Mouse (Mus musculus): ENCODE measurements around the gene Fam131c. TPM values are rescaled to one million over a fixed set of nuclear protein-coding genes. Genes with fewer than 3 reads are reported as not detected.

Gene Fam131c
- polyA plus RNA-seq, 1 experiment from 2014 or later: 40.1 TPM

GRCm38 (mm10) chr4:141334695-141335094 lies 33.3 kb upstream of the Fam131c start:
- Histone ChIP-seq H3K4me3 (replicated peaks; ENCODE audit: low read length) (no peak overlapping the region), H3K27ac (peak overlapping the region; percentile 63), H3K4me1 (replicated peaks; ENCODE audit: control insufficient read depth, insufficient read depth, low read length) (peaks cover 14% of the 10 kb centered on the region; the same call in 1 of the 2 replicates), H3K36me3 (replicated peaks; ENCODE audit: control insufficient read depth, insufficient read depth) (no peaks in the 10 kb centered on the region), H3K9me3 (ENCODE audit: control insufficient read depth, low read length) (no peaks in the 10 kb centered on the region), H3K4me2 (replicated peaks) (no peak overlapping the region), H3K27me3 (ENCODE audit: control insufficient read depth, insufficient read depth, low read length) (no peaks in the 10 kb centered on the region), H3K9ac (no peak overlapping the region)
- 50% methylated on average over 5 of the region's 5 CpGs for WGBS
- no peak for DNase-seq (ENCODE audit: low spot score)
- ATAC-seq (ENCODE audit: low FRiP score): no peak

GRCm38 (mm10) chr4:141335263-141335796 lies 32.7 kb upstream of the Fam131c start:
- DNase-seq (ENCODE audit: low spot score) (peak; percentile 39), ATAC-seq (ENCODE audit: low FRiP score) (peak; percentile 85)
- H3K27ac ChIP-seq: peak overlapping the region; percentile 74
- no peak overlapping the region for H3K4me2 ChIP-seq (replicated peaks)
- H3K4me1 ChIP-seq (replicated peaks; ENCODE audit: control insufficient read depth, insufficient read depth, low read length): peaks cover 14% of the 10 kb centered on the region; the same call in 1 of the 2 replicates
- H3K27me3 ChIP-seq (ENCODE audit: control insufficient read depth, insufficient read depth, low read length): no peaks in the 10 kb centered on the region
- H3K9ac ChIP-seq: no peak overlapping the region
- H3K9me3 ChIP-seq (ENCODE audit: control insufficient read depth, low read length): no peaks in the 10 kb centered on the region
- no peak overlapping the region for H3K4me3 ChIP-seq (replicated peaks; ENCODE audit: low read length)
- no peaks in the 10 kb centered on the region for H3K36me3 ChIP-seq (replicated peaks; ENCODE audit: control insufficient read depth, insufficient read depth)
- WGBS: 12% methylated on average over 3 of the region's 3 CpGs

- Histone ChIP-seq H3K4me2 (replicated peaks) (no peak overlapping the region), H3K4me1 (replicated peaks; ENCODE audit: control insufficient read depth, insufficient read depth, low read length) (peaks cover 14% of the 10 kb centered on the region; the same call in 1 of the 2 replicates), H3K36me3 (replicated peaks; ENCODE audit: control insufficient read depth, insufficient read depth) (no peaks in the 10 kb centered on the region), H3K27ac (peak overlapping the region; percentile 74), H3K9me3 (ENCODE audit: control insufficient read depth, low read length) (no peaks in the 10 kb centered on the region), H3K4me3 (replicated peaks; ENCODE audit: low read length) (no peak overlapping the region), H3K27me3 (ENCODE audit: control insufficient read depth, insufficient read depth, low read length) (no peaks in the 10 kb centered on the region), H3K9ac (no peak overlapping the region)
- 50% methylated on average over 6 of the region's 6 CpGs for WGBS
- ATAC-seq (ENCODE audit: low FRiP score) (no peak), DNase-seq (ENCODE audit: low spot score) (no peak)
These were observed 31.8 kb upstream of the Fam131c start for GRCm38 (mm10) chr4:141336196-141336595.

DNA sequence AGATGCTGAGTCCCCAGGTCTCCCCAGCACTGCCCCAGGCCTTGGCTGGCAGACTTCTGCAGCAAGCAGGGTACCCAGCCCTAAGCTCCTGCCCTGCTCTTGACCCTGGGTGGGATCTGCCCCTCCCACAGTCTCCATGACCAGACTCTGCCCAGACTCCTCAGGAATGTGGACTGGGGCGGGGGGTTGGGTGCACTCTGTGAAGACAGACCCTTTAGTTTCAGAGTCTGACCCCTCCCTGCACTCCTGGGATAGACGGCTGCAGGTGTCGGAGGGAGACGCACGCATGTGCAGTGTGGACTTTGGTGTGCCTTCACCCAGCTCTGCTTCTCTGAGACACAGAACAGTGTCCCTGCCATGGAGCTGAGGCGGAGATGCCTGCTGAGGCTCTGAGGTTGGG lies 30.0 kb upstream of the Fam131c start:
- no peaks in the 10 kb centered on the region for H3K27me3 ChIP-seq (ENCODE audit: control insufficient read depth, insufficient read depth, low read length)
- H3K4me1 ChIP-seq (replicated peaks; ENCODE audit: control insufficient read depth, insufficient read depth, low read length): peaks cover 14% of the 10 kb centered on the region; the same call in 1 of the 2 replicates
- H3K9ac ChIP-seq: no peak overlapping the region
- no peak overlapping the region for H3K4me3 ChIP-seq (replicated peaks; ENCODE audit: low read length)
- 27% methylated on average over 6 of the region's 6 CpGs for WGBS
- no peak overlapping the region for H3K27ac ChIP-seq
- H3K9me3 ChIP-seq (ENCODE audit: control insufficient read depth, low read length): no peaks in the 10 kb centered on the region
- no peak overlapping the region for H3K4me2 ChIP-seq (replicated peaks)
- DNase-seq (ENCODE audit: low spot score): no peak
- no peaks in the 10 kb centered on the region for H3K36me3 ChIP-seq (replicated peaks; ENCODE audit: control insufficient read depth, insufficient read depth)
- ATAC-seq (ENCODE audit: low FRiP score): no peak

GRCm38 (mm10) chr4:141338853-141339252 lies 29.2 kb upstream of the Fam131c start:
- ATAC-seq (ENCODE audit: low FRiP score): no peak
- Histone ChIP-seq H3K9me3 (ENCODE audit: control insufficient read depth, low read length) (no peaks in the 10 kb centered on the region), H3K27ac (no peak overlapping the region), H3K36me3 (replicated peaks; ENCODE audit: control insufficient read depth, insufficient read depth) (no peaks in the 10 kb centered on the region), H3K9ac (no peak overlapping the region), H3K4me1 (replicated peaks; ENCODE audit: control insufficient read depth, insufficient read depth, low read length) (peaks cover 14% of the 10 kb centered on the region; the same call in 1 of the 2 replicates), H3K27me3 (ENCODE audit: control insufficient read depth, insufficient read depth, low read length) (no peaks in the 10 kb centered on the region), H3K4me3 (replicated peaks; ENCODE audit: low read length) (no peak overlapping the region), H3K4me2 (replicated peaks) (no peak overlapping the region)
- no peak for DNase-seq (ENCODE audit: low spot score)
- WGBS: 13% methylated on average over 1 of the region's 1 CpGs

GRCm38 (mm10) chr4:141341477-141341876 lies 26.5 kb upstream of the Fam131c start:
- no peak for ATAC-seq (ENCODE audit: low FRiP score)
- Histone ChIP-seq H3K4me1 (replicated peaks; ENCODE audit: control insufficient read depth, insufficient read depth, low read length) (peaks cover 4% of the 10 kb centered on the region; the same call in 1 of the 2 replicates), H3K9ac (no peak overlapping the region), H3K36me3 (replicated peaks; ENCODE audit: control insufficient read depth, insufficient read depth) (no peaks in the 10 kb centered on the region), H3K9me3 (ENCODE audit: control insufficient read depth, low read length) (no peaks in the 10 kb centered on the region), H3K4me3 (replicated peaks; ENCODE audit: low read length) (no peak overlapping the region), H3K27me3 (ENCODE audit: control insufficient read depth, insufficient read depth, low read length) (no peaks in the 10 kb centered on the region), H3K4me2 (replicated peaks) (no peak overlapping the region), H3K27ac (no peak overlapping the region)
- WGBS: 68% methylated on average over 7 of the region's 7 CpGs
- no peak for DNase-seq (ENCODE audit: low spot score)

- Histone ChIP-seq H3K27me3 (ENCODE audit: control insufficient read depth, insufficient read depth, low read length) (no peaks in the 10 kb centered on the region), H3K27ac (no peak overlapping the region), H3K4me3 (replicated peaks; ENCODE audit: low read length) (no peak overlapping the region), H3K36me3 (replicated peaks; ENCODE audit: control insufficient read depth, insufficient read depth) (no peaks in the 10 kb centered on the region), H3K4me2 (replicated peaks) (no peak overlapping the region), H3K9ac (no peak overlapping the region), H3K9me3 (ENCODE audit: control insufficient read depth, low read length) (no peaks in the 10 kb centered on the region), H3K4me1 (replicated peaks; ENCODE audit: control insufficient read depth, insufficient read depth, low read length) (peaks cover 3% of the 10 kb centered on the region; the same call in 1 of the 2 replicates)
- WGBS: 59% methylated on average over 7 of the region's 7 CpGs
- DNase-seq (ENCODE audit: low spot score): no peak
- ATAC-seq (ENCODE audit: low FRiP score): no peak
These were observed 24.5 kb upstream of the Fam131c start for GRCm38 (mm10) chr4:141343515-141343914.

GRCm38 (mm10) chr4:141345219-141345618 lies 22.8 kb upstream of the Fam131c start:
- H3K9ac ChIP-seq: no peak overlapping the region
- no peak overlapping the region for H3K4me3 ChIP-seq (replicated peaks; ENCODE audit: low read length)
- H3K4me2 ChIP-seq (replicated peaks): no peak overlapping the region
- H3K36me3 ChIP-seq (replicated peaks; ENCODE audit: control insufficient read depth, insufficient read depth): no peaks in the 10 kb centered on the region
- no peaks in the 10 kb centered on the region for H3K9me3 ChIP-seq (ENCODE audit: control insufficient read depth, low read length)
- DNase-seq (ENCODE audit: low spot score) (no peak), ATAC-seq (ENCODE audit: low FRiP score) (no peak)
- no peaks in the 10 kb centered on the region for H3K27me3 ChIP-seq (ENCODE audit: control insufficient read depth, insufficient read depth, low read length)
- no peaks in the 10 kb centered on the region for H3K4me1 ChIP-seq (replicated peaks; ENCODE audit: control insufficient read depth, insufficient read depth, low read length)
- H3K27ac ChIP-seq: no peak overlapping the region
- WGBS: 92% methylated on average over 12 of the region's 12 CpGs

DNA sequence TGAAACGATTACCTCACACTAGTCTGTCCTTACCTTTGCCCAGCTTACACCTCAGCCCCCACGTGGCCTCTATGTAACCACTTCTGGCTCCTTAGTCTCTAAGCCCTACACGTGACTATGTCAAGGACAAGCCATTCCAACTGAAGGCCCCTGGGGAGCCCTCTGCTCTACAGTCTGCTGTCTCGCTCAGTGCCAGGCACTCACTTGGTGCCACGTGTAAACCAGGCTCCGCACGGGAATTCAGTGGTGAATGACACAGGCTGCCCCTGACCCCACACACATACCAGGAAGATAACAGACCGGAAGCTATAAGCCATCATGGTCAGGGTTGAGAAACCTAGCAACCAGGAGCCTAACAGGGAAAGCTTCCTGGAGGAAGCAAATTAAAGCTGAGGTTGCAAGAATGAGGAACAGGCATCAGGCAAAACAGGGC lies 20.6 kb upstream of the Fam131c start:
- DNase-seq (ENCODE audit: low spot score) (no peak), ATAC-seq (ENCODE audit: low FRiP score) (no peak)
- Histone ChIP-seq H3K36me3 (replicated peaks; ENCODE audit: control insufficient read depth, insufficient read depth) (no peaks in the 10 kb centered on the region), H3K27me3 (ENCODE audit: control insufficient read depth, insufficient read depth, low read length) (no peaks in the 10 kb centered on the region), H3K9ac (no peak overlapping the region), H3K4me2 (replicated peaks) (no peak overlapping the region), H3K4me1 (replicated peaks; ENCODE audit: control insufficient read depth, insufficient read depth, low read length) (no peaks in the 10 kb centered on the region), H3K4me3 (replicated peaks; ENCODE audit: low read length) (no peak overlapping the region), H3K9me3 (ENCODE audit: control insufficient read depth, low read length) (no peaks in the 10 kb centered on the region), H3K27ac (no peak overlapping the region)
- 65% methylated on average over 8 of the region's 8 CpGs for WGBS

DNA sequence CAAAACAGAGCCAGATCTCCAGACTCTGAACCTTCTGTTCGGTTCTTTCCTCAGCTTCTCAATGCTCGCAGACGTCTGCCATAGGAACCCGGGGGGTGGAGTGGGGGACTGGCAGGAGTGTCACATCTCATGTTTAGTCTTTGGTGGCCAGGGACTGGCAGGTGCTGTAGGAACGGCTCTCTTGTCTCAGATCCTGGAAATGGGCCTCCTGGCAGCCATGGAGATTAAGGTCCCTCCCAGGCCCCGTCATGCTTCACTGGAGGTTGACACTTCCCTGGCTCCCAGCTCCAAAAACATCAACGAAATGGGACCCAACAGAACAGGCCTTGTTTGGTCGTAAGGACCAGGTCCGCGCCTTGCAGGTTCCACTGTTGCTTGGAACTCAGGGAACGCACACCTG lies 19.4 kb upstream of the Fam131c start:
- H3K27ac ChIP-seq: no peak overlapping the region
- ATAC-seq (ENCODE audit: low FRiP score) (no peak), DNase-seq (ENCODE audit: low spot score) (no peak)
- no peaks in the 10 kb centered on the region for H3K4me1 ChIP-seq (replicated peaks; ENCODE audit: control insufficient read depth, insufficient read depth, low read length)
- no peak overlapping the region for H3K4me3 ChIP-seq (replicated peaks; ENCODE audit: low read length)
- H3K9ac ChIP-seq: no peak overlapping the region
- no peaks in the 10 kb centered on the region for H3K9me3 ChIP-seq (ENCODE audit: control insufficient read depth, low read length)
- no peak overlapping the region for H3K4me2 ChIP-seq (replicated peaks)
- no peaks in the 10 kb centered on the region for H3K27me3 ChIP-seq (ENCODE audit: control insufficient read depth, insufficient read depth, low read length)
- no peaks in the 10 kb centered on the region for H3K36me3 ChIP-seq (replicated peaks; ENCODE audit: control insufficient read depth, insufficient read depth)
- 74% methylated on average over 11 of the region's 11 CpGs for WGBS
